Mouse (Mus musculus) spleen, embryonic (tissue): ENCODE results near the gene Mdp1.

Experiments
- CTCF ChIA-PET: fragments of 350-600 bp; sonication (Branson Sonifier 250); formaldehyde crosslinking; loops from one replicate; lab custom pipeline; 2022; lab: Charles Lee

Gene Mdp1

GRCm38 (mm10) chr14:55643060-55643907, 17.0 kb downstream of the Mdp1 start, which contains the start of gene Tm9sf1:
Tm9sf1 (minus strand) TSS chr14:55643806.
- CTCF ChIA-PET, result interaction anchor here (0.7 to 0.9 kb wide), 2 partner anchors 15 to 17 kb away, joined by 3 read pairs; partner anchors contain the start of gene Mdp1

- CTCF ChIA-PET, result interaction anchor here (0.9 kb wide), 1 partner anchor 16 kb away, joined by 3 read pairs; no protein-coding TSS in a partner anchor
Measured at GRCm38 (mm10) chr14:55642679-55643059, 17.6 kb downstream of the Mdp1 start.

- CTCF ChIA-PET, result no interaction called here
Measured at GRCm38 (mm10) chr14:55641291-55641690, 19.0 kb downstream of the Mdp1 start.

GRCm38 (mm10) chr14:55640816-55641215, 19.5 kb downstream of the Mdp1 start:
- CTCF ChIA-PET, result no interaction called here

- CTCF ChIA-PET, result no interaction called here
Measured at GRCm38 (mm10) chr14:55637795-55638194, 22.5 kb downstream of the Mdp1 start, which contains the start of gene Gm49378. Gm49378 (minus strand) TSS chr14:55637895.

GRCm38 (mm10) chr14:55635523-55636007, 24.7 kb downstream of the Mdp1 start, which contains the start of gene Ipo4:
Ipo4 (minus strand) TSS chr14:55635957.
- CTCF ChIA-PET, result interaction anchor here (0.6 kb wide), 1 partner anchor 1402 kb away, joined by 3 read pairs; no protein-coding TSS in a partner anchor

GRCm38 (mm10) chr14:55634874-55635522, 25.3 kb downstream of the Mdp1 start:
- CTCF ChIA-PET, result interaction anchor here (0.7 kb wide), 1 partner anchor 110 kb away, joined by 3 read pairs; no protein-coding TSS in a partner anchor

GRCm38 (mm10) chr14:55629312-55629711, 31.0 kb downstream of the Mdp1 start:
- CTCF ChIA-PET, result interaction anchor here (0.6 kb wide), 1 partner anchor 113 kb away, joined by 3 read pairs; no protein-coding TSS in a partner anchor

- CTCF ChIA-PET, result no interaction called here
Measured at GRCm38 (mm10) chr14:55628077-55628827, 32.1 kb downstream of the Mdp1 start.

GRCm38 (mm10) chr14:55618486-55619195, 41.7 kb downstream of the Mdp1 start:
- CTCF ChIA-PET, result interaction anchor here (0.5 kb wide), 1 partner anchor 26 kb away, joined by 5 read pairs; no protein-coding TSS in a partner anchor

- CTCF ChIA-PET, result interaction anchor here (0.6 to 0.8 kb wide), 2 partner anchors 163 to 1064 kb away, joined by 3 to 12 read pairs; no protein-coding TSS in a partner anchor
Measured at GRCm38 (mm10) chr14:55617822-55618221, 42.5 kb downstream of the Mdp1 start, which contains the start of gene Rec8. Rec8 (plus strand) TSS chr14:55618037.

- CTCF ChIA-PET, result interaction anchor here (0.6 to 0.7 kb wide), 3 partner anchors 17 to 61 kb away, joined by 4 to 10 read pairs (median 5); no protein-coding TSS in a partner anchor
Measured at GRCm38 (mm10) chr14:55616844-55617243, 43.5 kb downstream of the Mdp1 start.

GRCm38 (mm10) chr14:55615876-55616275, 44.4 kb downstream of the Mdp1 start:
- CTCF ChIA-PET, result no interaction called here

GRCm38 (mm10) chr14:55614565-55615178, 45.6 kb downstream of the Mdp1 start:
- CTCF ChIA-PET, result no interaction called here

- CTCF ChIA-PET, result no interaction called here
Measured at GRCm38 (mm10) chr14:55613346-55613745, 47.0 kb downstream of the Mdp1 start.

- CTCF ChIA-PET, result no interaction called here
Measured at GRCm38 (mm10) chr14:55608339-55608738, 52.0 kb downstream of the Mdp1 start.
